Mouse (Mus musculus) layer of hippocampus, adult 9-10 months (tissue): ENCODE results near the gene Gadd45b.

ENCODE experiments used
- DNase-seq: peaks from one replicate; pipeline ENCODE4 v3.0.0; 2022; ENCODE audit warnings: low spot score

The Gadd45b gene

DNA sequence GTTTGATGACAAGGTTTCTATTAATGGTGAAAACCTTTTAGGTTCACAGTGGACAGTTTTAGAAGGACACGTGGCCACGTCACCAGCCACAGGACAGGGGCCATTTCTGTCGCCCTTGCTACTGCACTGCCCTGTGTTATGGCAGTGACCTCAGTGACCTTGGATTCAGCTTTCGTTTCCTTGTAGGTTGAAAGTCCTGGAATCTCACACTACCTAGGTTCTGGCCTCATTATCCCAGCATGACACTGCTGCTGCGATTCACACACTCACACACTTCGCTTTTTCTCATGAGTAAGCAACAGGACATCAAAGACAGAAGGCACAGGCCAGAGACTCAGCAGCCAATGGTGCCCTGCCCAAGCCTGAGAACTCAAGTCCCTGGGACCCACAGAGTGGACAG, 27.0 kb downstream of the Gadd45b start:
- DNase-seq = no peak

- no peak for DNase-seq
Observed at GRCm38 (mm10) chr10:80957791-80958190, 27.9 kb downstream of the Gadd45b start.

- DNase-seq = no peak
Observed at GRCm38 (mm10) chr10:80958979-80959637, 29.2 kb downstream of the Gadd45b start.

- DNase-seq = no peak
Observed at GRCm38 (mm10) chr10:80960551-80961508, 31.0 kb downstream of the Gadd45b start.

DNA sequence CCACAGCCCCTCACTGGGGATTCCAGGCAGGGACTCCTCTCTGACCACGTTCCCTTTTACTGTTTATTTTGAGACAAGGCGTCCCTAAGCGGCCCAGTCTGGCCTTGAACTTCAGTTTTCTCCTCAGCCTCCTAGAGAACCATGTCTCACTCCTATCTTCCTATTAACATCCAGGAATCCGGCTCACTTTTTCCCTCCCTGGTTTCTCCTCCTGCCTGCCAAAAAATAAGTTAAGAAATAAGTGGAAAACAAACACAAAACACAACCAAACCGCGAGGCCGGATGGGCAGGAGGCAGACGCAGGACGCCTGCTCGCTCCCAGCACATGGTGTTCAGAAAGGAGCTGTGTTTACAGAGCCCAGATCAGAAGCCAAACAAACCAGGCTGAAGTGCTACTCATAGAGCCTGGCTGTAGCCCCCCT, 32.2 kb downstream of the Gadd45b start:
- no peak for DNase-seq

DNA sequence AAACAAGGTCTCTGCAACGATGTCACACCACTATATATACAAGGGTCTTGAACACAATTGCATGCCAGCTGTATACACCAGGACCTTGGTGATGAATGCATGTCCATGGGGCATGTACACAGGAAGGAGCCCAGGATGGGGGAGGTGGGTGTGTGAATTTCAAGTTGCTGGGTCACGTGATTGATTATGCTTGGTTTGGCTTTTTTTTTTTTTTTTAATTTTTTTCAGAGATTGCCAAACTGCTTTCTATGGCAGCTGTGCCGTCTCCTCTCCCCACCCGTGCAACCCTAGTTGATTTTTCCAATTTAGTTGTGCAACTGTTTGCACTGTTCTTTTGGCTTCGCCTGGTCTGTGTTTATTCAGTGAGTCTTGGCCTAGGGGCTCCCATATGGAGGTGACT, 32.7 kb downstream of the Gadd45b start:
- no peak for DNase-seq

GRCm38 (mm10) chr10:80963031-80963975, 33.4 kb downstream of the Gadd45b start:
- DNase-seq = no peak

- no peak for DNase-seq
Observed at GRCm38 (mm10) chr10:80966296-80966695, 36.4 kb downstream of the Gadd45b start.

DNA sequence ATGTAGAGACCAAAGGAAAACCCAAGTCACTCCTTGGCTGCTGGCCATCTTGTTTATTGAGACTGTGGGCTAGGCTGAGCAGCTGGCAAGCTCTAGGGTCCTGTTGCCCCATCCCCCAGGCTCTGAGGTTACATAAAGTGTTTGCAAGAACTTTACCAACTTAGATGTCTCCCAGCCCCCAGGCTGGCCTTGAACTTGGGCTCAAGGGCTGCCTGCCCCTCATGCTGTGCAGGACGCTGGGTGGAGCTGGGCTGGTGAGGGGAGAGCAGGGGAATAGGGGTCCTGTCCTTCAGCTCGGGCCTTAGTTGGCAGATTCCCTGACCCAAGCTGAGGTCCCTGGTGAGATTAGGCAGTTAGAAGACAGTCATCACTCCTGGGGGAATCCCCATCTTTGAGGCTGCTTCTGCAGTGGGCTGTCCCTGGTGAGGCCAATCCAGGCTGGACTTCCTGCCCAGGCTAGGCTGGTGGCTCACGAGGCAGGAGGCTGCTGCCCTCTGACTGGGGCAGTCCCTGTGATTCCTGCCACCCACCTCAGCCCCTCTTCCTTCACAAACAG, 37.3 kb downstream of the Gadd45b start:
- no peak for DNase-seq

- no peak for DNase-seq
Observed at GRCm38 (mm10) chr10:80968106-80968505, 38.2 kb downstream of the Gadd45b start.

DNA sequence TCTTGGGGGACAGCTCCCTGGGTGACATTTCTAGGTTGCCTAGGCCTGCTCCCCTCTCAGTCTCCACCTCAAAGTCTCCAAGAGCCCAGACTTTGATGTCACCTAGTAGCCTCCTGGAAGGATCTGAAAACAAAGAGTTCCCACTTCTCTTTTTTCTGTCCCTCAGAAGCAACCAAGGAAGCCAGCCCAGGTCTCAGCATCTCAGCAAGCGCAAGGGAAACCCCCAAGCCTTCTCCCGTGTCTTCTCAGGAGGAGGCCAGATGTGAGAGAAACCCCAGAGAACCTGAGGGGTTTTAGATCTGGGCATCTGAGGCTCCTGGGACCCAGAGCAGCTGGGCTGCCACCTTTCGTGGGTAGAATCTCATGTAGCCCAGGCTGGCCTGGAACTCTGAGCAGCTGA, 39.4 kb downstream of the Gadd45b start:
- no peak for DNase-seq

- no peak for DNase-seq
Observed at GRCm38 (mm10) chr10:80970159-80970558, 40.3 kb downstream of the Gadd45b start.

DNA sequence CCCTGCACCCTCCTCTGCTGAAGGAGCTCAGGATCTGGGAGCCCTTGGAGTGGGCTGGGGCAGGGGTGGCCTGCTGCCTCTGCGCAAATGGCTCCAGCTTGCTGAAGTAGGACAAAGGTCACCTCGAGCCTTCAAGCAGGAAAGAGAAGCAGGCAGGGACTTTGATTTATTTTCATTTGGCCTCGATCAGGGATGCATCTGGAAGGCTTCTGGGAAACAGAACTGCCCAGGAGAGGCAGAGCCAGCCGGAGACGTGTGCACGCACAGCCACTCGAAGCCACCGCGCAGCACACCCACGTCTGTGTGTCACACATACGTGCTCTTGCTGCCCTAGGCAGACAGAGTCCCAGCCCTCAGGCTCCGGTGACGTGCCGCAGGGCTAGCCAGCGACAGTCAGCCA, 41.7 kb downstream of the Gadd45b start:
- DNase-seq = no peak

DNA sequence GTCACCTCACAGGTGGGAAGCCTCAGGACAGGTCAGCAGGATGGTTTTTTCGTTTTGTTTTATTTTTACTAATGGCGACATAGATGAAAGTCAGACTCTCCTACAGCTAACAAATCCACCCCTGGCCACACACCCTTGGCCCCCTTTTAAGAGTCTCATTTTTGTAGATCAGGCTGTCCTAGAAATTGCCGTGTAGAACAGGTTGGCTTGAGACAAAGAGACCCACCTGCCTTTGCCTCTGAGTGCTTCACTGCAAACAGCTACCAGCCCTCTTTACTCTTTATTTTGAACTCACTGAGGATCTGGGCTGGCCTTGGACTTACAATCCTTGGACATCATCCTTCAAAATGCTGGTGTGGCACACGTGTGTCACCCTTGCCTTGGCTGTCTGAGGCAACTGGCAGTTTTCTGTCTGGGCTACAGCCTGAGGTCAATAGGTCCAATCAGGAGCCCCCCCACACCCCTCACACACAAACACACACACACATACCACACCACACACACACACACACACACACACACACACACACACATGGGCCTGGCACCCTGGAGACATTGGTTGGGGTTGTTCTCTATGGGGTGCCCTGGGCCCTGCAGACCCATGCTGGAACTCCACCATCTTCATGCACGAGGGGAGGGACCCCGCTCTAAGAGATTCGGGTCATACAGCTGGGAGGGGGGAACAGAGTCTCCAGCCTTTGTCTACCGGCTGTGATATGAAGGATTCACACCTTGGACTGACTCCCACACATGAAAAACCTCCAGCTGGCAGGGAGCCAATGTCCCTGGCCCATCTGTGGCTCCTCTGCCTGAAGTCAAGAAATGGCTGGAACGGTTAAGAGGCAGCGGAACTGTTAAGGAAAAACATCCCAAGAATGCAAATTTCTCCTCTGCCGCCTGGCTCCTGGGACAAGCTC, 42.5 kb downstream of the Gadd45b start:
- DNase-seq = no peak

DNA sequence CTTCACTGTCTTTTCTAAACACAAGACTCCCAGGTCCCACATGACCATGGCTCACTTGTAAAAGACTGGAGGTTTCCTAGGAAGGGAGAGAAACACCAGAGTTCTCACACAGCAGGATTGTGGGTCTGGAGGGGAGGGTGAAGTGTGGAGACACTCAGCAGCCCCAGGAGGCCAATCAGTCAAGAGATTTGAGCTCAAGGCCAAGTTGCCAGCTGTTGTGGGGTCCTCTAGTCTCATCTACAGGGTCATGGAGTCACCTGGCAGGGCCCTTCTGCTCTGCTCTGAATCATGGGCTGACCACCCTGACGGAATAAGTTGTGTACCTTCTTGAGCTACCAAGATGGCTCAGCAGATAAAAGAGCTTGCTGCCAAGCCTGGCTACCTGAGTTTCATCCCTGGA, 43.8 kb downstream of the Gadd45b start:
- DNase-seq = no peak

DNA sequence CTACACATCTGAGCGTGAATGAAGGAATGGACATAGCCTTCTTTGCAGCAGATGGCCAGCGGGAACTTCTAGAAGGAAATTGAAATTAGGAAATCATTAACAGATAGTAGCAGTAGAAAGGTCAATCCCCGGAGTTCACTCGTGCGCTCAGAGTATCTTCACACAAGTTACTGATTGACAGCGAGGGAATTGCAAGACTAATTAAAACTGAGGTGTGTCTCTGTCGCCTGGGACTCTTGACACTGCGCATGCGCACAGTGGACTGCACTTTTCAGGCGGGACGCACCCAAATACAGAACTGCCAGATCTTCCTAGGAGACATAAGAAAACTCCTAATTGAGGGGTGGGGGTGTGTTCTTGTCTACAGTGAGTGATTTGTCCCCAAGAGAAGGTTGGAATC, 45.6 kb downstream of the Gadd45b start:
- no peak for DNase-seq

GRCm38 (mm10) chr10:80981564-80982112, 51.8 kb downstream of the Gadd45b start:
- DNase-seq = no peak
